Mouse (Mus musculus) kidney, adult 2 months (tissue): ENCODE measurements around the gene Kcnmb2. TPM values are rescaled to one million over a fixed set of nuclear protein-coding genes. Genes with fewer than 3 reads are reported as not detected.

ENCODE experiments used
- DNase-seq: peaks from one replicate; pipeline ENCODE4 v3.0.0; 2021
- H3K27ac ChIP-seq: fragments of 200-500 bp; 2 replicates; pipeline ENCODE4 v1.5.1; 2012; ENCODE audit warnings: low read depth, low read length, control low read depth, inconsistent platforms; ENCODE audit not compliant: insufficient read depth
- H3K27me3 ChIP-seq: fragments of 200-500 bp; replicated peaks from 2 replicates; pipeline ENCODE4 v1.6.1; 2012; ENCODE audit warnings: mild to moderate bottlenecking, moderate library complexity, low read length, inconsistent platforms; ENCODE audit not compliant: control insufficient read depth, insufficient read depth
- H3K36me3 ChIP-seq: fragments of 200-500 bp; 2 replicates; pipeline ENCODE4 v1.6.1; 2012; ENCODE audit warnings: mild to moderate bottlenecking, moderate library complexity, low read length, inconsistent platforms; ENCODE audit not compliant: control insufficient read depth, insufficient read depth
- H3K4me1 ChIP-seq: fragments of 200-500 bp; 2 replicates; pipeline ENCODE4 v1.6.1; 2011; ENCODE audit warnings: low read length; ENCODE audit not compliant: control insufficient read depth, insufficient read depth
- H3K4me3 ChIP-seq: fragments of 200-500 bp; 2 replicates; pipeline ENCODE4 v1.5.1; 2011; ENCODE audit warnings: mild to moderate bottlenecking, low read depth, low read length, control low read depth; ENCODE audit not compliant: insufficient read depth
- CTCF ChIP-seq: fragments of 200-500 bp; conservative IDR thresholded peaks from 2 replicates; pipeline ENCODE4 v1.5.1; 2011; ENCODE audit warnings: low read depth, mild to moderate bottlenecking, control low read depth, low read length, moderate library complexity, mixed read lengths; ENCODE audit not compliant: insufficient read depth, insufficient read length
- POLR2A ChIP-seq: fragments of 200-500 bp; IDR thresholded peaks from one replicate; pipeline ENCODE4 v1.6.1; 2011; ENCODE audit warnings: low read depth, low read length, control low read depth
- WGBS: fragments of 180-500 bp; shearing (Covaris S2); methylation state at CpG from one replicate; pipeline ENCODE4 v1.1.7; 2018; 5-methylcytosine and 5-hydroxymethylcytosine counted together
- polyA plus RNA-seq: library from polyadenylated mRNA; depleted of rRNA; stranded (reverse); fragments of >200 nt; gene quantifications from 2 replicates; pipeline ENCODE4 v1.2.3, GENCODE M21; 2012

Gene Kcnmb2
- polyA plus RNA-seq, 1 experiment: 0.05 TPM

DNA sequence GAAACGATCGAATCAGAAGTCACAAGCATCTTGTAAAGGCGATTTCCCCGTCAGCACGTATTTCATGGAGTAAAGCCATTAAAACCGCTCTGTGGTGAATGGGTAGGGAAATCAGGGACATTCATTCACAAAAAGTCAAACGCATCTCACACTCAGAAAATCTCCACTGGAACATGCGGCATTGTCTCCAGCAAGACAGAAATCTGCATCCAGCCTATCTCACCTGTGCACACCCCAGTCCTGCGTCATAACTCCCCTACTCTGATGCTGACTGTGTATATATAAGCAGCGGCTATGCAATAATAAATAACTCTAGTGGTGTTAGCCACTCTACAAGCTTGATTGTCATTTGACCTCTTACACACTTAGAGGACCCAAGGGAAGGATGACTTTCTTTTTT lies 199.1 kb downstream of the Kcnmb2 start:
- Histone ChIP-seq H3K36me3 (no peaks in the 10 kb centered on the region), H3K27me3 (no peaks in the 10 kb centered on the region), H3K4me1 (no peaks in the 10 kb centered on the region), H3K4me3 (no peak overlapping the region), H3K27ac (no peak overlapping the region)
- WGBS: 85% methylated on average over 10 of the region's 10 CpGs
- no peak for DNase-seq
- no peak for TF ChIP-seq CTCF

DNA sequence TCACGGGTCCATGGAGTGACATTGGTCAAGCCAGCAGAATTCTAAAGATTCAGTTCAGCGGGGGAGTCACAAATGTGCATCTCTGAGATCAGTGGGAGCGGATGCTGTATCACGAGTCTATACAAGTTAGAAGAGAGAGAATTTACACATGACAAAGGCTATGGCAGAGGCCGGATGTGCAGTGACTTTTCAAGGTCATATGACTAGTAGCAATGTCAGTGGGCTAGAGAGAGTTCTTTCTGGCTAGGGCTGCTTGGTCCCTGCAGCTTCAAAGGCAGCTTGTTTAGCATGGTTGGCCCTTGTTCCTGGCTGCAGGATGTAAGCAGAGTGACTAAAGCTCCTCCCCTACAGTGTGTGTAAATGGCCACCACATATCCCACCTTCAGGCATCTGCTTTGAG lies 217.5 kb downstream of the Kcnmb2 start:
- Histone ChIP-seq H3K27me3 (no peaks in the 10 kb centered on the region), H3K4me1 (no peaks in the 10 kb centered on the region), H3K27ac (no peak overlapping the region), H3K36me3 (no peaks in the 10 kb centered on the region), H3K4me3 (no peak overlapping the region)
- TF ChIP-seq POLR2A (no peak), CTCF (no peak)
- DNase-seq: no peak
- 80% methylated on average over 5 of the region's 5 CpGs for WGBS

DNA sequence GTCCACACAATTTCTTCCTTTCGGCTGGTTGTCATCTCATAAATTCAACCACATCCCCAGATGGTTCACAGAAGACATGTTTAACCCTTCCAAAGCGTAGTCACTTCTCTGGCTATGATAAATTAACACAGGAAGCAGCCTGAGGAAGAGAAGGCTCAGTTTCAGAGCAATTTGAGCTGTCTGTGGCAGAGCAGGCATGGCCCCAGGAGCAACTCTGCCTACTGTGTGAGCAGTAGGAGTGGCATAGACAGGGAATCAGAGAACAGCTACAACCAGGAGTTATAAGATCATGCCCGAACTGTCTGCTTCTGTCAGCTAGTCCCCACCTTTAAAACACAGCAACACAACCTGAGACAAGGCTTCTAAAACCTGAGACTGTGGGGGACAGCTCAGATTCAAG lies 219.4 kb downstream of the Kcnmb2 start:
- H3K36me3 ChIP-seq: no peaks in the 10 kb centered on the region
- 27% methylated on average over 3 of the region's 3 CpGs for WGBS
- DNase-seq: no peak
- TF ChIP-seq POLR2A: no peak
- TF ChIP-seq CTCF: no peak
- H3K27me3 ChIP-seq: no peaks in the 10 kb centered on the region
- no peak overlapping the region for H3K27ac ChIP-seq
- no peaks in the 10 kb centered on the region for H3K4me1 ChIP-seq
- no peak overlapping the region for H3K4me3 ChIP-seq

DNA sequence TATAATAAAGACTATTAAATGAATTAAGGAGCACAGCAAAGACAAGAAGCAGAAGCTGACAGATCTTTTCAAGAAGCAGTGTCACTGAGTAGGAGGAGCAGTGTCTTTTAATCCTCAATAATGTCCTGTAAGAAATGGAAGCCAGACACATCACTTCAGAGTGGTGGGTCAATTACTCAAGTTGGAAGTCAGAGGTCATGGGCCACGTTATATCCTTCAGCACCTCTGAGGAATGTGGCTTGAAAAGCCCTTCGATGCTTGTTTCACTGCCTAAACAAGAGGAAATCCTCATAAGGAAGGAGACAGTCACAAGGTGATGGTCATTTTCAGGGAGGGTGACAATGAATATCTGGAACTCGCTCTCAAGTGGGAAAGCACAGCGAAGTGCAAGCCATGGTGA lies 223.1 kb downstream of the Kcnmb2 start:
- TF ChIP-seq CTCF (no peak), POLR2A (no peak)
- H3K27me3 ChIP-seq: no peaks in the 10 kb centered on the region
- no peak overlapping the region for H3K27ac ChIP-seq
- H3K4me1 ChIP-seq: no peaks in the 10 kb centered on the region
- DNase-seq: no peak
- H3K4me3 ChIP-seq: no peak overlapping the region
- WGBS: 44% methylated on average over 4 of the region's 4 CpGs
- no peaks in the 10 kb centered on the region for H3K36me3 ChIP-seq

DNA sequence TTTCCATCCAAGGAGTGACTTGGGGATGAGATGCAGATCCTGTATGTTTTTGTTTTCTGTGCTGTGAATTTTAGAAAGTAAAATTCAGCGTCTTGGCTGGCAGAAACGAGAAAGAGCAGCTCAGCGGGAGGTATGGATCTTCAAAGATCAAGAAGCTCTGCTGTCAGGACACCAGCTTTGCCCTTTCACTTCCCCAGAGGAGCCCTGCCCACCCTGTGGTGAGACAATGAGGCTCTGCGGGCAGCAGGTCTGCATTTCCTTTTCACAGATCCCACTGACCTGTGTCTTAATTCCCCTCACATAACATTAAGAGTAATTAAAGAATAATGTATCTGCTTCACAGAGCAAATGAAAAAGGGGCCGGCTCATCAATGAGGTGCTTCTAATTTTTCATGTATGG lies 226.1 kb downstream of the Kcnmb2 start:
- 25% methylated on average over 5 of the region's 5 CpGs for WGBS
- TF ChIP-seq POLR2A (no peak), CTCF (no peak)
- no peak for DNase-seq
- Histone ChIP-seq H3K4me1 (no peaks in the 10 kb centered on the region), H3K27ac (no peak overlapping the region), H3K36me3 (no peaks in the 10 kb centered on the region), H3K27me3 (no peaks in the 10 kb centered on the region), H3K4me3 (no peak overlapping the region)

DNA sequence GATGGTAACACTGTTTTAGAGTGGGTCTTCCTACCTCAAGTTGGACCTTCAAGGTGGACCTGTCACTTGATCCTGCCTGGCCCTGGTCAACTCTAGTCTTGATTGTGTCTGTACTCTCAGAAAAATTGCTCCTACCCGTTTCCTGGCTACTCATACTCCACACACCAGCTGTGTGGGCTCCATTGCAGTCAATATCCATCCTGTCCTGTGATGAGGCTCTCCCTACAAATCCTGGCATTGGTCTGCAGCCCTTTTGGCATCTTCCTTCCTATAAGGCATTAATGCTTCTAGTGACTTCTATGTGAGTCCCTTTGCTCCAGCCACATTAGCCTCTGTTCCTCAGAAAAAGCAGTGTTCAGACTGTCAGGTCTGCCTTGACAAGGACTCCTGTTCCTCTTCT lies 228.4 kb downstream of the Kcnmb2 start:
- WGBS: 53% methylated on average over 1 of the region's 1 CpGs
- TF ChIP-seq CTCF (no peak), POLR2A (no peak)
- DNase-seq: no peak
- Histone ChIP-seq H3K4me1 (no peaks in the 10 kb centered on the region), H3K36me3 (no peaks in the 10 kb centered on the region), H3K27me3 (no peaks in the 10 kb centered on the region; the same call in 1 of the 2 replicates), H3K27ac (no peak overlapping the region), H3K4me3 (no peak overlapping the region)

DNA sequence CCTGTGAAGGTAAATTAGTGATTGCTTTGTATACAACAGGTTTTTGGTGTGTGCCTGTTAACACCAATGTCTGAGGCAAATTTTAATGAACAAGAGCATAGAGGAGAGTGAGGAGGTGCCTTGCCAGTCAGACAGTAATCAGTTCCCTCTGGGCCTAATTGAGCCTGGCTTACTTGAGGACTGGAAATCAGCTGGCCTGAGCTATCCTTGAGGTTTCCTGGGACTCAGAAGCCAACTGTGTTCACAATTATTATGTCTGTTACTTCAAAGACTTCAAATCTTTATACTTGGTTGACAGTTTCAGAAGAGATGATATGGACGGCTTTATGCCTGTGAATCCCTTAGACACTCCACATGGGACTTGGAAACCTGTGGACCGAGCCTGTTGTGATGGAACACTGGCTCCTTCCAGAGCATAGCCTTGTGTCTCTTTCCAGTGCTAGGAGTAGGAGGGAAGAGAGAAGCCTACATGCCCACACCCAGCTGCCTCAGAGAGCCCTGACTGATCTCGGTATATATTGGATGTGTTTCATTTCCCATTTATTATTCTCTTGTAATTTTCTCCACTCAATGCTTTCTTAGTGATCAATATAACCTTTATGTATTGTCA lies 230.2 kb downstream of the Kcnmb2 start:
- Histone ChIP-seq H3K27ac (no peak overlapping the region), H3K27me3 (no peaks in the 10 kb centered on the region; the same call in 1 of the 2 replicates), H3K36me3 (no peaks in the 10 kb centered on the region), H3K4me1 (no peaks in the 10 kb centered on the region), H3K4me3 (no peak overlapping the region)
- 73% methylated on average over 3 of the region's 3 CpGs for WGBS
- no peak for DNase-seq
- no peak for TF ChIP-seq CTCF
- TF ChIP-seq POLR2A: no peak
